Mouse (Mus musculus): ENCODE data around the gene Cpsf6. TPM values are rescaled to one million over a fixed set of nuclear protein-coding genes. Genes with fewer than 3 reads are reported as not detected.

Gene Cpsf6
- polyA plus RNA-seq, 1 experiment: 26.9 TPM

DNA sequence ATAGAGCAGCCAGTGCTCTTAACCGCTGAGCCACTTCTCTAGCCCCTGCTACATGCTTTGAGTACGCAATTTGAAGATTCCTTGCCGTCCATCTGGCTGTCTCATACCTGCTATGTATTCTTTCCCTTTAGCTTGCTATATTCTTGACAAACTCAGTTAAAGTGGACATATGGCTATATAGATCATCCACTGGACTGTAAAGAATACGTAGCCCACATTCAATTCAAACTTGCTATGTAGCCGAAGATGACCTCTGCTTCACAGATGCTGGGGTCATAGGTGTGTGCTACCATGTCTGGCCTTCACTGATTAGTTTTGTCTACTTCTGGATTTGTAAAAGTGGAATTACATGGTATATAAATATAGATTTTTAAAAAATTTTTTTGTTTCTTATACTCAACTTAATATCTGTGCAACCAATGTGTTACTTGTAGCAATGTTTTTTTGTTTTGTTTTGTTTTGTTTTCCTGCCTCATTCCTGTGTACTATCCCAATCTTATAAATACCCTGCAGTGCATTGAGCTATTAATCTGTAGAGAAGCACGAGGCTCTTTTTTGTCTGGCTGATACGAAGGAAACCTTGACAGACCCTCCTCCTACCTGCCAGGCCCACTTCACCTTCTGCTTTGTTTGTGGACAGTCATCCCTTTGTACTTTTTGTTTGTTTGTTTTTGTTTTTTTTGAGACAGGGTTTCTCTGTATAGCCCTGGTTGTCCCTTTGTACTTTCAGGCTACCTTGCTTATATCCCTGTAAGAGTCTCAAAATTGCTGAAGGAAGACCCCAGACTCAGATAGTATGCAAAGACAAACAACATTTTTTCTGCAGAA lies 28.9 kb upstream of the Cpsf6 start:
- TF ChIP-seq CTCF (conservative IDR thresholded peaks at IDR 0.05; ENCODE audit: insufficient read depth, insufficient read length, low read depth, low read length) (no peak), POLR2A (IDR thresholded peaks at IDR 0.05; ENCODE audit: low read depth, low read length) (no peak)
- no peak overlapping the region for H3K27ac ChIP-seq (ENCODE audit: insufficient read depth, low read depth, low read length)
- no peaks in the 10 kb centered on the region for H3K27me3 ChIP-seq (replicated peaks; ENCODE audit: control insufficient read depth, insufficient read depth, low read length)
- H3K36me3 ChIP-seq (ENCODE audit: control insufficient read depth, insufficient read depth, low read length): no peaks in the 10 kb centered on the region
- H3K4me3 ChIP-seq (ENCODE audit: insufficient read depth, low read depth, low read length): no peak overlapping the region
- no peak for DNase-seq
- WGBS: 92% methylated on average over 7 of the region's 7 CpGs
- no peaks in the 10 kb centered on the region for H3K4me1 ChIP-seq (ENCODE audit: control insufficient read depth, insufficient read depth, low read length)

DNA sequence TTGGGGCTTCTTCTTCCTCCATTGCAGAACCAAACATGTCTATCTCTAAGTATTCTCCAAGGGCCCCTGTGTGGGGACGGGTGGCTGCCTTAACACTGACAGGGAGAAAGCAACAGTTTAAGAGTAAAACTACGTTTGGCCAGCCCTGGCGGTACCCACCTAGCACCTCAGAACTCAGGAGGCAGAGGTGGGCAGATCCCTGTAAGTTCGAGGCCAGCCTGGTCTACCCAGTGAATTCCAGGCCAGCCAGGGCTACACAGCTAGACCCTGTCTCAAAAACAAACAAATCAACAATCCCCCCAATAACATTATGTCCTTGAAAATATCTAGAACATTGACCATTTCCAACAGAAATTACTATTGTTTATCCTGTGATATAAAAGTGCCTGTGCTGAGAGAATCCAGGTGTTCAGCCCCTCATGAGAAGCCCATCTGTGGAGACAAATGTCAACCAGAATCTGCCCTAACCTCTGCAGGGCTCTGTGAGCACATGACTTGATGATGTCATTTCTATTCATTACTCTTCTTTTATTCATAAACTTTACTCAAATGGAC lies 28.0 kb upstream of the Cpsf6 start:
- DNase-seq: no peak
- Histone ChIP-seq H3K4me1 (ENCODE audit: control insufficient read depth, insufficient read depth, low read length) (no peaks in the 10 kb centered on the region), H3K27me3 (replicated peaks; ENCODE audit: control insufficient read depth, insufficient read depth, low read length) (no peaks in the 10 kb centered on the region), H3K27ac (ENCODE audit: insufficient read depth, low read depth, low read length) (no peak overlapping the region), H3K4me3 (ENCODE audit: insufficient read depth, low read depth, low read length) (no peak overlapping the region), H3K36me3 (ENCODE audit: control insufficient read depth, insufficient read depth, low read length) (no peaks in the 10 kb centered on the region)
- TF ChIP-seq POLR2A (IDR thresholded peaks at IDR 0.05; ENCODE audit: low read depth, low read length) (no peak), CTCF (conservative IDR thresholded peaks at IDR 0.05; ENCODE audit: insufficient read depth, insufficient read length, low read depth, low read length) (no peak)
- WGBS: 88% methylated on average over 4 of the region's 4 CpGs

- no peak overlapping the region for H3K4me3 ChIP-seq (ENCODE audit: insufficient read depth, low read depth, low read length)
- H3K27me3 ChIP-seq (replicated peaks; ENCODE audit: control insufficient read depth, insufficient read depth, low read length): no peaks in the 10 kb centered on the region
- TF ChIP-seq CTCF (conservative IDR thresholded peaks at IDR 0.05; ENCODE audit: insufficient read depth, insufficient read length, low read depth, low read length) (no peak), POLR2A (IDR thresholded peaks at IDR 0.05; ENCODE audit: low read depth, low read length) (no peak)
- WGBS: 94% methylated on average over 8 of the region's 8 CpGs
- no peaks in the 10 kb centered on the region for H3K4me1 ChIP-seq (ENCODE audit: control insufficient read depth, insufficient read depth, low read length)
- no peak overlapping the region for H3K27ac ChIP-seq (ENCODE audit: insufficient read depth, low read depth, low read length)
- DNase-seq: no peak
- H3K36me3 ChIP-seq (ENCODE audit: control insufficient read depth, insufficient read depth, low read length): no peaks in the 10 kb centered on the region
Observed at GRCm38 (mm10) chr10:117406843-117407733, 27.3 kb upstream of the Cpsf6 start.

DNA sequence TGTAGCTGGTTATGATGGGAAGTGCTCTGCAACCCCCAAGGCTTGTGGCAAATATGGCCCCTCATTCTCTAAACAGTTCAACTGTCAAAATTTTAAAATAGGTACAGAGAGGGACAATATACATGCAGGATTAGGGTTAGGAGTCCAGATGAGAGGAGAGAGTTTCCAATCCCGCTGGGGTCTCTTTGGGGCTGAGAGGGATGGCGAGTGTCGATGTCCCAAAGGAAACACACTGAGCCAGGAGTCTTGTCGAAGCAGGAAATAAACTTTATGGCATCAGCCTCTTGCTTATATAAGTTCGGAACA lies 26.4 kb upstream of the Cpsf6 start:
- H3K27me3 ChIP-seq (replicated peaks; ENCODE audit: control insufficient read depth, insufficient read depth, low read length): no peaks in the 10 kb centered on the region
- TF ChIP-seq POLR2A (IDR thresholded peaks at IDR 0.05; ENCODE audit: low read depth, low read length) (no peak), CTCF (conservative IDR thresholded peaks at IDR 0.05; ENCODE audit: insufficient read depth, insufficient read length, low read depth, low read length) (no peak)
- no peaks in the 10 kb centered on the region for H3K4me1 ChIP-seq (ENCODE audit: control insufficient read depth, insufficient read depth, low read length)

DNA sequence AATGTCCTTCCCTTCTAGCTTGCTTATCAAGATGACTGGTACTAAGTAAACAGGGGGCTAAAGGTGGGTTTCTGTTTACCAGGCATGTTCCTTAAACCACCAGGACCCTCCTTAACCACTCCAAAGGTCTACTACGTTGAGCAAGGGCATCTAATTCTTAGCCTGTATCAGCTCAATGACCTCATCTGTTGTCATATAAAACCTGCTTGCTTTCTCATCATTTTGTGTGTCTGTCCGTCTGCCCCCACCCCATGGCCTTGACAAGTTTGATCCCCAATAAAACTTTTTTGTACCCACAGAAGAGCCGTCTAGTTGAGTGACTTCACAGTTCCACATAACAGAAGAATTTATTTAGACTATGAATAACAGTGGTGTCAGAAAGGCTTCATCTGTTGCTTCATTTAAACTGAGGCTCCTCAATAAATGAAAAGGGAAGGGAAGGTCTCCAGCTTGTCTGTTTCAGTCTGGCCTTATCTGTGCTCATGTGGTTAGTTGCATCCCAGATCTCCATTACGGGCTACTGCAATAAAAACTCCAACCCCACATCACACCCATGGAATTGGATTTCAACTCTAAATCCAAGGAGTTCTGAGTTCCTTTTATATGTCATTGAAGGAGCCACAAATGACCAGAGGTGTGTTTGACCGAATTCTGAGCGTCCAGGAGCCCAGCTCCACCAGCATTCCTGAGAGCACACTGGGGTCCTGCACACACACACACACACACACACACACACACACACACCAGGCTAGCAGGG lies 25.9 kb upstream of the Cpsf6 start:
- TF ChIP-seq CTCF (conservative IDR thresholded peaks at IDR 0.05; ENCODE audit: insufficient read depth, insufficient read length, low read depth, low read length) (no peak), POLR2A (IDR thresholded peaks at IDR 0.05; ENCODE audit: low read depth, low read length) (no peak)
- Histone ChIP-seq H3K4me1 (ENCODE audit: control insufficient read depth, insufficient read depth, low read length) (no peaks in the 10 kb centered on the region), H3K36me3 (ENCODE audit: control insufficient read depth, insufficient read depth, low read length) (no peaks in the 10 kb centered on the region), H3K4me3 (ENCODE audit: insufficient read depth, low read depth, low read length) (no peak overlapping the region), H3K27me3 (replicated peaks; ENCODE audit: control insufficient read depth, insufficient read depth, low read length) (no peaks in the 10 kb centered on the region), H3K27ac (ENCODE audit: insufficient read depth, low read depth, low read length) (no peak overlapping the region)
- WGBS: 80% methylated on average over 6 of the region's 6 CpGs
- no peak for DNase-seq

More for the DNA sequence above, 26.4 kb upstream of the Cpsf6 start:
- no peaks in the 10 kb centered on the region for H3K36me3 ChIP-seq (ENCODE audit: control insufficient read depth, insufficient read depth, low read length)
- H3K4me3 ChIP-seq (ENCODE audit: insufficient read depth, low read depth, low read length): no peak overlapping the region
- WGBS: 73% methylated on average over 5 of the region's 5 CpGs
- no peak for DNase-seq
- H3K27ac ChIP-seq (ENCODE audit: insufficient read depth, low read depth, low read length): no peak overlapping the region

- Histone ChIP-seq H3K4me1 (ENCODE audit: control insufficient read depth, insufficient read depth, low read length) (no peaks in the 10 kb centered on the region), H3K27ac (ENCODE audit: insufficient read depth, low read depth, low read length) (no peak overlapping the region), H3K27me3 (replicated peaks; ENCODE audit: control insufficient read depth, insufficient read depth, low read length) (no peaks in the 10 kb centered on the region), H3K4me3 (ENCODE audit: insufficient read depth, low read depth, low read length) (no peak overlapping the region), H3K36me3 (ENCODE audit: control insufficient read depth, insufficient read depth, low read length) (no peaks in the 10 kb centered on the region)
- WGBS: 93% methylated on average over 6 of the region's 6 CpGs
- DNase-seq: no peak
- TF ChIP-seq CTCF (conservative IDR thresholded peaks at IDR 0.05; ENCODE audit: insufficient read depth, insufficient read length, low read depth, low read length): no peak
- no peak for TF ChIP-seq POLR2A (IDR thresholded peaks at IDR 0.05; ENCODE audit: low read depth, low read length)
Observed at GRCm38 (mm10) chr10:117404384-117404783, 24.6 kb upstream of the Cpsf6 start.

Data from kidney, adult 2 months (tissue).